Mouse (Mus musculus) small intestine, adult 2 months (tissue): Measurements from ENCODE around the gene Galnt3.

Source experiments
- CTCF ChIP-seq: fragments of 200-500 bp; IDR thresholded peaks from 2 replicates; pipeline ENCODE4 v1.5.1; 2012; ENCODE audit warnings: low read depth, mild to moderate bottlenecking, control low read depth, inconsistent platforms, low read length, moderate library complexity, mixed read lengths; ENCODE audit not compliant: insufficient replicate concordance, insufficient read length; ENCODE audit errors: extremely low read depth
- POLR2A ChIP-seq: fragments of 200-500 bp; IDR thresholded peaks from 2 replicates; pipeline ENCODE4 v1.6.1; 2012; ENCODE audit warnings: low read depth, mild to moderate bottlenecking, control low read depth, inconsistent platforms, low read length, moderate library complexity

DNA sequence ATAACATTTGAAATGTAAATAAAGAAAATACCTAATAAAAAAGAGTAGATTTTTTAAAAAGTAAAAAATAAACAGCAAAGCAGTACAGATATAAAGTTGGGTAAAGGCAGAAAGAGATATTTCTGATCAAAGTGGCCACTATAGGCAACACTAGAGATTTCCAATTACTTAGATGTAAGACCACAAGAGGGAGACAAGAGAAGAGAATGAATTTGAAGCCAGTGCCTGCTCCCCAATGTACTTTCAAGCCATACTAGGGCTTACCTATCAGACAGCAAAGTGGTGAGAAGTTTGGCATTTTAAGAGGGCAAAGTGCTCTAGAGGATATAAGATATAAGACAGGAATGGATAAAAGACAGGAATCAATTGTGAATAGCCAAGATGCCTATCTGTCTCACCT is 84.2 kb downstream of the Galnt3 start:
- TF ChIP-seq POLR2A (no peak), CTCF (no peak)
